Mouse (Mus musculus) heart, adult 2 months (tissue): ENCODE measurements at regions not wholly inside any gene's neighbourhood (a gene's known extent, or its start where the extent isn't known, plus 50 kb on each side); places are given as distances from the start of the nearest gene placed in this dataset.
A peak's percentile ranks its signal among the peaks of the same experiment; 100 is the strongest.

Experiments used
- DNase-seq, 2 experiments: peaks; one replicate each; pipeline ENCODE4 v3.0.0; 2021
- H3K27ac ChIP-seq: fragments of 200-600 bp; 2 replicates; pipeline ENCODE4 v1.8.1; 2022
- H3K27me3 ChIP-seq: fragments of 200-500 bp; 2 replicates; pipeline ENCODE4 v1.6.1; 2012; ENCODE audit warnings: mild to moderate bottlenecking, low read length, inconsistent platforms, mixed read lengths; ENCODE audit not compliant: control insufficient read depth, insufficient read depth
- H3K36me3 ChIP-seq: fragments of 200-500 bp; 2 replicates; pipeline ENCODE4 v1.6.1; 2012; ENCODE audit warnings: low read length, inconsistent platforms; ENCODE audit not compliant: control insufficient read depth, insufficient read depth
- H3K4me1 ChIP-seq: fragments of 200-500 bp; 2 replicates; pipeline ENCODE4 v1.6.1; 2011; ENCODE audit warnings: low read length; ENCODE audit not compliant: control insufficient read depth, insufficient read depth
- H3K4me3 ChIP-seq: fragments of 200-600 bp; 2 replicates; pipeline ENCODE4 v1.8.1; 2022
- H3K79me2 ChIP-seq: fragments of 200-500 bp; replicated peaks from 2 replicates; pipeline ENCODE4 v1.6.1; 2012; ENCODE audit warnings: mild to moderate bottlenecking, inconsistent platforms, low read length, moderate library complexity, mixed read lengths; ENCODE audit not compliant: control insufficient read depth, insufficient read depth
- H3K9ac ChIP-seq: fragments of 200-500 bp; 2 replicates; pipeline ENCODE4 v1.6.1; 2012; ENCODE audit warnings: low read depth, mild to moderate bottlenecking, control low read depth, inconsistent platforms, low read length, mixed read lengths
- CTCF ChIP-seq: fragments of 200-600 bp; IDR thresholded peaks from 2 replicates; pipeline ENCODE4 v1.8.1; 2022; ENCODE audit warnings: antibody characterized with exemption, mild to moderate bottlenecking, moderate library complexity
- EP300 ChIP-seq: fragments of 200-500 bp; IDR thresholded peaks from 2 replicates; pipeline ENCODE4 v1.6.1; 2011; ENCODE audit warnings: low read depth, low read length, control low read depth; ENCODE audit not compliant: insufficient read depth
- POLR2A ChIP-seq: fragments of 200-500 bp; IDR thresholded peaks from 2 replicates; pipeline ENCODE4 v1.6.1; 2011; ENCODE audit warnings: mild to moderate bottlenecking, low read depth, low read length, control low read depth; ENCODE audit not compliant: insufficient read depth
- WGBS: fragments of 180-500 bp; shearing (Covaris S2); methylation state at CpG from one replicate; pipeline ENCODE4 v1.1.7; 2018; 5-methylcytosine and 5-hydroxymethylcytosine counted together
- intact Hi-C: fragments of 180-260 bp; cut with DNase I; formaldehyde crosslinking; loops from one replicate; pipeline ENCODE4 v1.15.1; 2025

- Histone ChIP-seq H3K9ac (no peak overlapping the region), H3K79me2 (no peaks in the 10 kb centered on the region), H3K36me3 (no peaks in the 10 kb centered on the region), H3K27me3 (peaks cover 4% of the 10 kb centered on the region), H3K4me1 (no peaks in the 10 kb centered on the region), H3K27ac (no peak overlapping the region), H3K4me3 (no peak overlapping the region)
- intact Hi-C loops: no loop called here
- TF ChIP-seq CTCF (no peak), EP300 (no peak), POLR2A (no peak)
- 21% methylated on average over 10 of the region's 10 CpGs for WGBS
- no peak for DNase-seq
Observed at GRCm38 (mm10) chr4:124442491-124443129, 168.0 kb downstream of the 3100002H09Rik start.

- intact Hi-C loops: no loop called here
- H3K27ac ChIP-seq: no peak overlapping the region
- no peak for DNase-seq
- H3K36me3 ChIP-seq: no peaks in the 10 kb centered on the region
- no peak overlapping the region for H3K4me3 ChIP-seq
- no peak overlapping the region for H3K9ac ChIP-seq
- TF ChIP-seq CTCF: no peak
- no peak for TF ChIP-seq EP300
- TF ChIP-seq POLR2A: no peak
- H3K4me1 ChIP-seq: no peaks in the 10 kb centered on the region
- 28% methylated on average over 15 of the region's 15 CpGs for WGBS
- H3K27me3 ChIP-seq: peaks cover 4% of the 10 kb centered on the region
- no peaks in the 10 kb centered on the region for H3K79me2 ChIP-seq
Observed at GRCm38 (mm10) chr4:124441737-124442487, 168.7 kb downstream of the 3100002H09Rik start.

GRCm38 (mm10) chr4:124435040-124435434, 175.6 kb downstream of the 3100002H09Rik start:
- 64% methylated on average over 12 of the region's 12 CpGs for WGBS
- H3K27ac ChIP-seq: no peak overlapping the region
- intact Hi-C loops: no loop called here

GRCm38 (mm10) chr4:124434059-124435039, 176.3 kb downstream of the 3100002H09Rik start:
- Histone ChIP-seq H3K4me3 (no peak overlapping the region), H3K36me3 (no peaks in the 10 kb centered on the region), H3K79me2 (no peaks in the 10 kb centered on the region), H3K27me3 (no peaks in the 10 kb centered on the region), H3K9ac (no peak overlapping the region), H3K4me1 (peaks cover 4% of the 10 kb centered on the region; the same call in 1 of the 2 replicates), H3K27ac (no peak overlapping the region)
- 7% methylated on average over 24 of the region's 25 CpGs for WGBS
- TF ChIP-seq POLR2A (no peak), EP300 (no peak), CTCF (no peak)
- intact Hi-C loops: no loop called here
- DNase-seq: peak; percentile 21 to 23

More at GRCm38 (mm10) chr4:124435040-124435434, 175.6 kb downstream of the 3100002H09Rik start:
- Histone ChIP-seq H3K36me3 (no peaks in the 10 kb centered on the region), H3K4me1 (peaks cover 4% of the 10 kb centered on the region; the same call in 1 of the 2 replicates), H3K4me3 (no peak overlapping the region), H3K79me2 (no peaks in the 10 kb centered on the region), H3K27me3 (no peaks in the 10 kb centered on the region), H3K9ac (no peak overlapping the region)
- no peak for TF ChIP-seq POLR2A
- no peak for DNase-seq

- TF ChIP-seq EP300: no peak
- TF ChIP-seq CTCF: no peak
- no peak for TF ChIP-seq POLR2A
- Histone ChIP-seq H3K79me2 (no peaks in the 10 kb centered on the region), H3K4me3 (no peak overlapping the region), H3K36me3 (no peaks in the 10 kb centered on the region), H3K4me1 (peaks cover 4% of the 10 kb centered on the region; the same call in 1 of the 2 replicates), H3K9ac (no peak overlapping the region), H3K27ac (no peak overlapping the region), H3K27me3 (no peaks in the 10 kb centered on the region)
- intact Hi-C loops: no loop called here
- WGBS: 66% methylated on average over 9 of the region's 9 CpGs
- DNase-seq: peak in 1 of 2 experiments; percentile 12
Observed at GRCm38 (mm10) chr4:124433506-124433905, 177.1 kb downstream of the 3100002H09Rik start.
